Mouse (Mus musculus): ENCODE results near the gene Apeh.

Apeh gene

DNA sequence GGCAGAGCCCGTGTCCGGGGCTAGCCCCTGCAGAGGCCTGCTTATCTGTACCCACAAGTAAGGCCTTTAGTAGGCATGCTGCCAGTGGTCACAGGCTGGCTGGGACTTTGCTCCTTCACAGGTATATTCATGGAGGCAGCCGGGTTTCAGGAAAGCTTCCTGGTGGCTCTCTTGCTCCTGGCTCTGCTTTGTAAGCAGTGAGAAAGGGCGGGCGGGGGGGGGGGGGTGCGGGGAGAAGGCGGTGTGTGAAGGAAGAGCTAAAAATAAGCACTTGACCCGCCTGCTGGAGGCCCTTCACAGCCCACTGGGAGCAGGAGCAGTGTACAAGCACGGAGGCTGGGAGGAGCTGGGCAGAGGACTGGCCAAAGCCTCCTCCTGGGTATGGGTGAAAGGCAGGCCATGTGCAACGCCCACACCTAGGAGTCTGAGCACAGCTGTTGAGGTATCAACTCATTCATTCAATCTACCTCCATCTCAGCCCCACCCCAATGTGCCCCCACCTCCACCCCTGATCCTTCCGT is 25.5 kb upstream of the Apeh start:
- DNase-seq (ENCODE audit: low spot score), result no peak

DNA sequence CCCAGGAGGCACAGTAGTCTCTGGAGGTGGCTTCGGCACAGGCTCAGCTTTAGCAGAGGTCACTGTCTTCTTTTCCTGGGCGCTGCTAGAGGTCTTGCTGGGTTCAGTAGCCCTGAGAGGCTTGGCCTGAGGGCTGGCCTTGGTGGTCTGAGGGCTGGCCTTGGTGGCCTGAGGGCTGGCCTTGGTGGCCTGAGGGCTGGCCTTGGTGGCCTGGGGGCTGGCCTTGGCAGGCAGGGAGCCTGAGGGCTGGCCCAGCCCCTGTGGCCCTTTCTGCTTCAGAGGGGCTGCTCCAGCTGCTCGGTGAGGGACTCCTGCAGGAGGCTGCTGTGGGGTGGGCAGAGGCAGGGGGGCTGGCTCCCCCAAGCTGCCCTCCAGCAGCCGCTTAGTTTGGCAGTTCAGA is 22.7 kb upstream of the Apeh start:
- DNase-seq (ENCODE audit: low spot score), result no peak

DNA sequence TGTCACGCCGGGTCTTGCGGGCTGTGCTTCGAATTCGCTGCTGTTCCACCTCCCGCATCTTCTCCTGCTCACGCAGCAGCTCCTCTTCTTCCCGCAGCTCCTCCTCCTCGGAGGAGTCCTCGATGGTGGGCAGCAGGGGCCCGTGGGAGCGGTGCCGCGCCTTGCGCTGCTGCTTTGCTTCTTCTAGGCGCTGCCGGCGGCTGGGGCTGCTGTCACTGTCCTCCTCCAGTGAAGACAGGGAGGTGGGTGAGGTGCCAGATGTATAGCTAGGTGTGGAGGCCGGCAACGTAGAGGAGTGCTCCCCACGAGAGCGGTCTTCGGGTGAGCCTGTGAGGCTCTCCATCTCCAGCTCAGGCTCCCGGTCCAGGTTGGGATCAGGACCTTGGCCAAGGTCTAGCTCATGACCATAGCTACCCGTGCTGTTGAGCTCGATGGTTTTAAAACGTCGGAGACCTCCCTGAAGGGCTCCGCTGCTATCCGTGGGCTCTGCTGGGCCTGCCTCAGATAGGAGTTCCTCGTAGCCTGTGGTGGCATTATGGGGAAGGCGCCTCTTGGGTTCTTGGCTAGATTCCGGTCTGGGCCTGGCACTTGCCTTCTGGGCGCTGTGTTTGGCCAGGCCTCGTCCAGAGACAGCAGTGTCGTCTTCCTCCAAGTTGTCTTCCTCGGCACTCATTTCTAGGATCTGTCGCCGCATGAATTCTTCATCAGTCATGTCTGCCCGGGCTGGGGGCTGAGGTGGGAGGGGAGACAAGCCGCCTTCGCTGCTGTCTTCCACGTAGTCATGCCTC is 21.1 kb upstream of the Apeh start:
- DNase-seq (ENCODE audit: low spot score), result no peak

DNA sequence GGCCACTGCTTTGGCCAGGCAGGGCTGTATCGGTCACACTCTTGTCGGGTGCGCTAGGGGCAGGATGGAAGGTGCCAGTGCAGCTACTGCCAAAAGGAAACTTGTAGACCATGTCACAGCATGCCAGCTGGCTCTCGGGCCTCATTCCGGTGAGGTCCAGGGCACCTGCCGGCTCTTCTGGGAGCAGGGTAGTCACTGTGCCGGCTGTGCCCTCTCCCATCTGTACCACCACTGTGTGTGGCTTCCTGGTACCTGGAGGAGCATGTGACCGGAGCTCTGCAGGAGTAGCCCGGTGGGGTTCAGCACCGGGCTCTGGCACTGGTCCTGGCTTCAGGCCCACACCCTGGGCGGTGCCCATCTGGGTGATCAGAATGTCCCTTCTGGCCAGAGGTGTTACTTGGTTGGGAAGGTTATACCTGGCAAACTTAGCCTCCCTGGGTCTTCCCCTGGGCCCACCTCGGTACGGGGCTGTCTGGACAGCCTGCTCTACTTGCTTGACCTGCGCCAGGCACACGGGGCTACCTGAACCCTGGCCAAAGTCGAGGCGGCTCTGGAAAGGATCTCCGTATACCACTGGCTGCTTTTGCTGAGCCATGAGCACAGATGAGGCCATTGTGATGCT is 18.4 kb upstream of the Apeh start:
- no peak for DNase-seq (ENCODE audit: low spot score)

DNA sequence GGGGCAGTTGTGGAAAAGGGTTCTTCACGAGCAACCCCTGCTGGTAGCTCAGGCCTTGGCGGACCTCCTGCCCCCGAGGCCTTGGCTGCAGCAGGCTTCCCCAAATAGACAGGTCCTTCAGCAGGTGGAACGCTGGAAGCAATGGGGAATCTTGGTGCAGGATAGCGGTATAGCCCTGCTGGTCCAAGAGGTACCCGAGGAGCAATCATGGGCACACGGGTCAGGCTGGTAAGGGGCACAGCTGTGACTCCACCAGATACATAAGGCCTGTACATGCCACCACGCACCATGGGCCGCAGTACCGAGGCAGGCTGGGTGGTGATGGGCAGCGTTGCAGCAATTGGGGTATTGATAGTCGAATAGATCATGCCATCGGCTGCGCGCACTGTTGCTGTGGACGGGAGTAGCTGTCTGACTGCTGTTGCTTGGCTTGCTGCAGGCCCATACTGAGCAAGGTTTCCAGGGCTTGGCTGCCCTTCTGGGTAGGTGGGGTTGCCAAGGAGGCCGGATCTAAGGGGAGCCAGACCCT is 17.3 kb upstream of the Apeh start:
- DNase-seq (ENCODE audit: low spot score), result no peak

DNA sequence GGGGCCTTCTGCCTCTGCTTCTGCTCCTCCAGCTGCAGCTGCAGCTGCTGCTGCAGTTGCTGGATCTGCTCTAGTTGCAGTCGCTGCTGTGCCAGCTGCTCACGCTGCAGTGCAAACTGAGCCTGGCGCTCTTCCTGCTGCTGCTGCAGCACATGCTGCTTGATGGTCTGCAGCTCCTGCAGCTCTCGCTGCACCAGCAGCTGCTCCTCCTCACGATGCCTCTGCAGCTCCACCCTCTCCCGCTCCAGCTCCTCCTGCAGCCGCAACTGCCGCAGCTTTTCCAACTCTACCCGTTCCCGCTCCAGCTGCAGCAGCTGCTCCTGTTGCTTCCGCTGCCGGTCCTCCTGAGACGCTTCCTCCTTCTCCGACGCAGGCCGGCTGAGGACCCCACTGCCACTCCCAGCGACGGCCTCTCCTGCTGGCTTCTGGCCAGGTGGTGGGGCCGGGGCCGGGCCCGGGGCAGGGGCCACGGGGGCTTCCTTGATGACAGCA is 16.7 kb upstream of the Apeh start:
- peak; percentile 29 for DNase-seq (ENCODE audit: low spot score)

DNA sequence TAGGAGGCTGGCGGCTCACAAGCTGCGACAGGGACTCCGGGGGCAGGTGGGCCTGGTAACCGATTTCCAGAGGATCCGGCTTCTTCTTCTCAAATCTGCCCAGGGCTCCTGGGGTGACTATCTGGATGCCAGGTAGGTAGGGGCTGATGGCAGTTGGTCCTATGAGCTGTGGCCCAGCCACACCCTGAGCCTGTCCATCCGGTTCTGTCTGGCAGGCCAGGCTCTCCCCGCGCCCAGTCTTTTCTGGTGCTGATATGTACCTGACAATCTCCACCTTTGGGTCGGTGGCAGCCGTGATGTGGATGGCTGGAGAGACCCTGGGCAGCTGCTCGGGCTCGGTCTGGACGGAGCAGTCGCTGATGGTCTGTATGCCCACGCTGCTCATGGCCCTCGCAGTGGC is 15.8 kb upstream of the Apeh start:
- DNase-seq (ENCODE audit: low spot score), result no peak

DNA sequence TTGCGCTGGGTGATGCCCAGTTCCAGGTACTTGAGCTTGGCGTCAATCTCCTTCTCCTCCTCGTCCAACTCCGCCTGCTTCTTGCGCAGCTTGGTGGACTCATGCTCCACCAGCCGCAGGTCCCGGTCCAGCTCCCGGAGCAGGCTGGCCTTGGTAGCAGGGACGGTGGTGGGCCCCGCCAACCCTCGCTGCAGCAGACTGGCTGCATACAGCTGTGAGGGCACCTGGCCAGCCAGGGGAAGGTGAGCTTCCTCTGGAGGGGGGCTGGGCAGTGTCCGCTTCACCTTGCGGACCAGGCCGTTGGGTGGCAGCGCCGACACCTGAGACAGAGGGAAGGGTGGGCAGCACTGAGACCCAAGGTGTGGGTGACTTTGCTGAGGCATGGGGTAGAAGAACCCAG is 13.5 kb upstream of the Apeh start:
- DNase-seq (ENCODE audit: low spot score), result no peak

DNA sequence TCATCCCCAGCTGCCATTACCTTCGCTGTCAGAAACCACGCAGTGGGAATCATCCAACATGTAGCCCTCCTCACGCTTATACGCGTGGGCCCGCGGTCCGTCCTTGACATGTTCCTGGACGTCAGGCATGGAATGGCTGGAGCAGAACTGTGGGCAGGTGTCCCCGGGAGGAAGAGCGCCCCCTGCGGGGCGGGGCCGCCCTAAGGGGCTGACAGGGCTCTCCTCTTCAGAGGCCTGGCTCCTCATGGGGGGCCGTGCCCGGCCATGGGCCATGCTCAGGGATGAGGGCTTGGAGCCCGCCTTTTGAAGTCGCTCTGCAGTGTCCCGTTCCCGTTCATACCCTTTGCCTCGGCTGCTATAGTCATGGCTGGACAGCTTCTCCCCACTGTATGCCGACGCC is 11.7 kb upstream of the Apeh start:
- DNase-seq (ENCODE audit: low spot score), result no peak

DNA sequence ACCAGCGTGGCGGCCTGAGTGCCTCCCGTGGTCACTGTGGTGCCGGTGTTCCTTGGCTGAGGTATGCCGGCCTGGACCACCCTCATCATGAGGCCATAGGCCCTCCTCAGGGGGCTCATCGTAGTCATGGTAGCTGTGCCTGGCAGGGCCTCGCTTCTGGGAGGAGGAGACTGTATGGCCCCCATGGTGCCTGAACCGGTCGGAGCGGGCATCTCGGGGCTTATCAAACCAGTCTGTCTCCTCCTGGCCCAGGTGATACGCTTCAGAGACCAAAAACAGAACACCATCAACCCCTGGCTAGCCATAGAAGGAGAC is 11.1 kb upstream of the Apeh start:
- no peak for DNase-seq (ENCODE audit: low spot score)

DNA sequence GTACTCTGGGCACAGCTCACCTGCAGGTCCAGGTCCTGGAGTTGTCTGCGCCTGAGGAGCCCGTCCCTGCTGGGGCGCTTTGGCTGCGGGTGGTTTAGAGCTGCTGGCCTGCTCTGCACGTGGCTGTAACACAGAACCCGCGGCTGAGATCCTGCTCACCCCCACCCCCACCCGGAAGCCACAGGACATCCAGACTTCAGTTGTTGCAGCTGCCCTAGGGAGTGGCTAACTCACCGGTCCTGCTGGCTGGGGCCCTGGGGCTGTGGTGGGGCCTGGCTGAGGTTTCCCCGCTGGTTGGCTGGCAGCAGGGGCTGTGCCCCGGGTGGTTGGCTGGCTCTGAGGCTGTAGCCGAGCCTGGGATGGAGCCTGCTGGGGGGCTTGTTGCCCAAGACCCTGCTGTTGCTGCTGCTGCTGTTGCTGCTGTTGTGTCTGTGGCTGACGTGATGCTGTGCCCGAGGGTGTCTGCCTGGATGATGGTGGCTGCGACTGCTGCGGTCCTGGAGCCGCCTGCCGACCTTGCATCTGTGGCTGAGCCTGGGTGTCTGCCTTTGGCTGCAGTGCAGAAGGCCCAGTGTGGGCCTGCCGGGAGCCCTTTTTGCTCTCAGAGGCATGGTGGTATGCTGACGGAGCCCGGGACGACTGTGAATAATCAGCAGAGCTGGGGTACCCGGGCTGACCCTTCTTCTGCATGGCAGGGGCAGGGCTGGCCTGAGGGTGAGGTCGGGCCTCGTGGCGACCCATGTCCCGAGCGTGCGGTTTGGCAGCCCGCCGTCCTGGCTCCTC is 10.6 kb upstream of the Apeh start:
- DNase-seq (ENCODE audit: low spot score), result peak; percentile 28

DNA sequence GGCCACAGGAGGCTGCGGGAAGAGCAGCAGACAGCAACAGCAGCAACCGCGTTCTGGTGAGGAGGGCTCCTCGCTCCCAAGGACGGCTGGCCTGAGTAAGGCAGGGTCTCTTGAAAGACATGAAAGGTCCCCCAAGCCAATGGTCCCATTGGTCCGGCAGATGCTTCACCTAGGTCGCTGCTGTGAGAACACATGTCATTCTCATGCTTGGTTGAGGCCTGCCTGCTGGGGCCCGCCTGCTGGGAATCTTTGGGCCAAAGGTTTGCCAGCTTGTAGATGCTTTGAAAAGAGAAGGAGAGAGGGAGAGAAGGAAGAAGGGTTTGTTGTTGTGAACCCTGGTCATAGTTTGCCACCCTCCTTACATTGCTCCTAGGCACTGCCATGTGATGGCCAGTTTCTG is 5.2 kb upstream of the Apeh start:
- no peak for DNase-seq (ENCODE audit: low spot score)

DNA sequence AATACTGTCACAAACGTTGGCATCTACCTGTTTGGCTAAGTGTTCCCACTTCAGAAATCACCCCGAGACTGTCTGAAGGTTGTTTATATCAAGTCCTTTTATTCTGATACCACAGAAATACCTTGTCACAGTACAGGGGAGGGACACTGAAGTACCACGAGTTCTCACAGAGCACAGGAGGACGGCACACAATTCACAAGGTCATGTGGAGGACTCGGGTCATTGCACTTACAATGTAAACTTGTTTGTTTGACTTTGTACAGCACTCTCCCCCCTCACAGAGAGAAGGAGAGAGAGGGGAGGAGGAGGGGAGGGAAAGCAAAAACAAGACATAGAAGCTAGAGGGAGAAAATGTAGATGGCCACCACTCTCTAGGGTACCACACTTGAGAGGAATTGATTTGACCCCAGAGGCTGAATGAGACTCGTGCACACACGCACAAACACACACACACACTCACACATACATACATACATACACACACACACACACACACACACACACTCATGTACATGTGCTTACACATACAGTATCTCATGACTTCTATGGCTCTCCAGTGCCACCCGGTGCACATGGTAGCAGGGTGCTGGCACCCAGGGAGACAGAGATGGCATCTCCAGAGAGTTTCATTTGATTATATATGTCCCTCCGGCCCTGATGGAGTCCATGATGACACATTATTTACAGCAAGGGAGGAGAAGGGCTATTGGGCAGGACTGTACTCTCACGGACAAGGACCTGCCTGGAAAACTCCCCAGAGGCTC is 1.7 kb upstream of the Apeh start:
- no peak for DNase-seq (ENCODE audit: low spot score)

DNA sequence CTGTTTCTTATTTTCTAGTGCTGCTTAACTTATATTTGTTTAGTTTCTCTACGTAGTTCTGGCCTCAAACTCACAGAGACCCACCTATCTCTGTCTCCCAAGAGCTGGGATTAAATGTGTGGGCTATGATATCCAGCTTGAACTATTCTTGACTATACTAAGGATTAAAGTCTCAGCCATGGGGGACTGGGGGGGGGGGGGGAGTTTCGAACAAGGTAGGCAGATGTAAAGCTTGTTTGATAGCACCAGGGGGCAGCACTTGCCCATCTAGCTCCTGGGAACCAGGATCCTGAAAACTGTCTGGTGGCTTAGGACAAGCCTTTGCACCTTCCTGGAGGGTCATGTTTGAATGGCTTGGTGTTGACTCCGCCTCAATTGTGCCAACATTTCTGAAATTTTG is 1.1 kb upstream of the Apeh start:
- peak; percentile 85 for DNase-seq (ENCODE audit: low spot score)

DNA sequence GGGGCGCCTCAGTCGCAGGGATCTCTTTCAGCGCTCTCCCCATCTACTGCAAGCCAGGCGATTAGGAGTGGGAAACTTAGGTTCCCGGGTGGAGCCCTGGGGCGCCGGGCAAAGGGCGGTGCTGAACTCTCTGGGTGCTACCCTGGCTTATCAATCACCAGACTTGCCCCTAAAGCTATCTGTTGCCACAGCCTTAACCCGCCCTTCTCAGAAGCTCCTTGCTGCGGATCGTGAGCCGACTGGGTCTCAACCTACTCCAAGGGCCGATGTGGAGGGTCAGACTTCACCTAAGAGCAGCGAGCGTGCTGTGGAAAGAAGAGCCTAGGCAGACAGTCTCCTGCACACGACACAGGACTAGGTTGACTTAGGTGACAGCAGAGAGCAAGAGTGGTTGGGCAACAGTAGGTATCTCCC is 599 bp upstream of the Apeh start:
- DNase-seq (ENCODE audit: low spot score), result no peak

DNA sequence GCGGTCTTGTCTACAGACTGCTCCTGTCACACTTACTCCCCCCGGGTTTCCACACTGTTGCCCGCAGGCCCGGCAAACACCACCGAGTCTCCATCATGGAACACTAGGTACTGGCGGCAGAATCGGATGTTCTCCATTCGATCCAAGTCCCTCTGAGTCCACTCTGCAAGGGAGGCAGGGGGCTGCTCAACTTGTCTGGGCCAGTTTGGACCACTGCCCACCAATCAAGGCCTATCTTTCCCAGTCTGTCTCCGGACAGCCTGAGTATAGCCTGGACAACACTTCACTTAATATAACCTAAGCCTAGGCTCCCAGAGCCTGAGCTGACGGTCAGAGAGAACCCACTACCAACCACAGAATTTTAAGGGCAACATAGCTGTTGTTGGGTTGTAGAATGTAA is 820 bp downstream of the Apeh start:
- DNase-seq (ENCODE audit: low spot score), result no peak

DNA sequence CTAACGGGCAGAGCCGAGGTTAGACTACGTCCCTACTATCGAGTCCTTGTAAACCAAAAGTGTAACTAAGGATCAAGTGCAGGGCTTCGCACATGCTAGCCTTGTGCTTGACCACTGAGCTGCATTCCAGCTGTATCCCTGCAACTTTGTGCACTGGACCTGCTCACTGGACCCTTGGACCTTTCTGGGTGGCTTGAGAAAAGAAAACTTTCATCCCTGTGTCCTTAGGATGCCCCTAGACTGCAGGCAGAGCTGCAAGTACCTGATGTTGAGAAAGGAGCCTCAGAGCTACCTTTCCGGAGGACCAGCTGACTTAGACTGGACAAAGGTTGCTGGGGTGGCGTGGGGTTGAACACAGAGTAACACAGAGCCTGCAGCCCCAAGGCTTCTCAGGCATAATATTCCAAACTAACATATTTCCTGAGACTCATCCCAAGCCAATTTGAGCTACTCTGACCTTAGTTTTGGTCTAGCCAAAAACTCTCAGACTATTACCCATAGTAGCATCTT is 3.7 kb downstream of the Apeh start:
- DNase-seq (ENCODE audit: low spot score), result no peak

DNA sequence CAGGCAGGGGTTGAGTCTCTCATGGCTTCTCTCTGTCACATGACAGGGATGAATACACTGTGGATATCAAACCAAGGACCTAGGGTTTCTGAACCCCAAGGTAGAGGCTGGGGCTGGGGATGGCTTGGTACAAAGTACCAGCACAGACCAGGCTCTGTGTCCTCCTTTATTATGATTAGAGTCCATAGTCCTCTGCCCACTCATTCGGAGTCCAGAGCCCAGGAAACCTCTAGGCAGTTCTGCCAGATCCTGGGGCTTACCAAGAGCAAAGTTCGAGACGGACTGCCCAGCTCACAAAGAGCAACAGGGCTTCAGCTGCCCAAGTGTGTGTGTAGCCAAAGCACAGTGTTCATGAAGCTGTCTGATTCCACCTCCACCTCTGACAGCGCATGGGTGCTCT is 9.1 kb downstream of the Apeh start:
- no peak for DNase-seq (ENCODE audit: low spot score)

DNA sequence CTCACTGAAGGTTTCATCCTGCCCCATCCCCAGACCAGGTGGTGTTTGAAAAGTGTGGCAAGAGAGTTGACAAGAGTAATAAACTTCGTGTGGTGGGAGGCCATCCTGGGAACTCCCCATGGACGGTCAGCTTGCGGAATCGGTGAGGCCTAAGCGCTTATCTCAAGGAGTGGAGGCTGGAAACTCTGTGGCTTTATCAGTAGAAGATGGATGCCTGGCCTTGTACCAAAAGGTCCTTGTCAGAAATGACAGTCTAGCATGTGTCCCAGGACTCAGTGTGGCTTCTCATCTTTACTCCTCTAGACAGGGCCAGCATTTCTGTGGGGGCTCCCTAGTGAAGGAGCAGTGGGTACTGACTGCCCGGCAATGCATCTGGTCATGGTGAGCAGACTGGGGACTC is 10.8 kb downstream of the Apeh start:
- no peak for DNase-seq (ENCODE audit: low spot score)

DNA sequence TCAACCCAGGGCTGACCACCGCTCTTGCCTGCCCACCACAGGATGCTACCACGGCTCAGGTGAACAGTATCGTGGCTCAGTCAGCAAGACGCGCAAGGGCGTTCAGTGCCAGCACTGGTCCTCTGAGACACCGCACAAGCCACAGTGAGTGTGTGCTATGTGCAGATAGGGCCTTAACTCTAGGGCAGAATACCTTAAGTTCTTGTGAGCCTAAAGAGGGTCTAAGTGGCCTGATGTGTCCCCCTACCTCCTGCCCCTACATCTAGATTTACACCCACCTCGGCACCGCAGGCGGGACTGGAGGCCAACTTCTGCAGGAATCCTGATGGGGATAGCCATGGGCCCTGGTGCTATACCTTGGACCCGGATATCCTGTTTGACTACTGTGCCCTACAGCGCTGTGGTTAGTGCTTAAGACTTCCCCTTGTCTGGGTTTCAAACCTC is 11.4 kb downstream of the Apeh start, which contains the start of gene Rnf123:
Rnf123 (minus strand) TSS at position 359 of the 444 bp plus-strand sequence.
- no peak for DNase-seq (ENCODE audit: low spot score)

DNA sequence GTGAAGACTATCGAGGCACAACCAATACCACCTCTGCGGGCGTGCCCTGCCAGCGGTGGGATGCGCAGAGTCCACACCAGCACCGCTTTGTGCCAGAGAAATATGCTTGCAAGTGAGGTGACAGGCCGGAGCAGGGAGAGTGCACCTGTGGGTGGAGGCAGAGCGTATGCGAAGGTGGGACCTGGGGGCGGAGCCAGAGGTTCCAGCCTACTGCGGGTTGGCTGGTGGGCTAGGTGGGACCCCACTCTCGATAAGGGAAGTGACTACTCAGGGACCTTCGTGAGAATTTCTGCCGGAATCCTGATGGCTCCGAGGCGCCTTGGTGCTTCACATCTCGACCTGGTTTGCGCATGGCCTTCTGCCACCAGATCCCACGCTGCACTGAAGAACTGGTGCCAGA is 11.9 kb downstream of the Apeh start:
- no peak for DNase-seq (ENCODE audit: low spot score)

DNA sequence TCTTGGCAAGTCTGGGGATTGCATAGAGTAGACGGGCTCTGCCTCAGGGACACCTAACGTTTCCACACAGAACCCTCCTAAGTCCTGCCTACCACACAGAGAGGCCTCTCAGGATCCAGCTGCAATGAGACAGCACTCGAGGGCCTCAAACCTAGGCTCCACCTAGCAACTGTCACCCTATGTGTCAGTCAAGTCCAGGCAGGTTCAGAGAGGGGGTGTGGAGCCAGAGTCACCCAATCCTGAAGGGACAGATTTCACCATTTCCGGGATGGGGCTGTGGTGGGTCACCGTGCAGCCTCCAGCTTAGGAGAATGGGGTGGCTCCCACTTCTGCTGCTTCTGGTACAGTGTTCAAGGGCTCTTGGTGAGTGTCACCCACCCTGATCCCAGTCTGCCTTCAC is 14.2 kb downstream of the Apeh start, which contains the start of gene Mst1:
Mst1 (plus strand) TSS at position 269 of the 400 bp plus-strand sequence.
- no peak for DNase-seq (ENCODE audit: low spot score)
